In the genomic region with DNA sequence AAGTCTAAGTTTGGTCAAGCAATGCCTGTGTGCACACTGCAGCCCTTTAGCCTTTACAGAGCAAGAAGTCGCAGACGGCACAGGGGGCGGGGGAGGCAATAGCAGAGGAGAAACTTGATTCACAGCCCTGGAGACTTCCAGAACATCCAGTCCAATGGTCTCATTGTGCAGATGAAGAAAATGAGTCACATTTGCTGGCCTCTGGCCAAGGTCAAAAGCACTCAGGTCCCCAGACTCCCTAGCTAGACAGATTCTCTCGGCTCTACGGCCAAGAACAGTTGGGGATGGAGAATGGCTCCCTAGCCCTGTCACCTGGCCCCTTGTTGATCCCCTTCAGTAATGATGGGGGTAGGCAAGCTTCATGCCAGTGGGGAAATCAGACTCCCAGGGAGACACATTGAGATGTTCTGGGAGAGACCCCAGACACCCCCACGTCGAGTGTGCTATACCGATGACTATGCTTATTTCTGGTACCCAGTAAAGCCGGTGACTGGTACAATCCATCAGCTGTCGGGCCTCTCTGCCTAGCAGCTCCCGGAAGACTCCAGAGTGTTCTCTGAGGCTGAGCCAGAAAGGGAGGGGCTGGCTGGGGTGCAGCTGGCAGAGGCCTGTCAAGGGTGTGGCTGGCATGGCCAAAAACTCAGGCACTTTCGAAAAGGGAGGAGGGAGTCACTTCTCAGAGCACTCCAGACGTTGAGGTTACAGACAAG, we compare ENCODE assay signal across 8 mouse cellular contexts. TPM values are rescaled to one million over a fixed set of nuclear protein-coding genes. Genes with fewer than 3 reads are reported as not detected.
DNase-seq lines count a peak whose midpoint lies in the region; ATAC-seq and TF ChIP-seq lines count a peak whose summit lies in the region.

No protein-coding gene starts in this region.

- WGBS in hindbrain, embryonic 14.5 days = 40% methylated on average over 13 of the region's 13 CpGs
- 49% methylated on average over 13 of the region's 13 CpGs for WGBS in hindbrain, embryonic 12.5 days
- WGBS in lung, embryonic 14.5 days = 30% methylated on average over 13 of the region's 13 CpGs

- H3K4me1 ChIP-seq in hindbrain, embryonic 14.5 days (replicated peaks; ENCODE audit: control insufficient read depth, insufficient read depth, low read length) = peaks cover 16% of the 10 kb centered on the region
- peaks cover 14% of the 10 kb centered on the region for H3K4me1 ChIP-seq in hindbrain, embryonic 12.5 days
- peaks cover 5% of the 10 kb centered on the region for H3K4me1 ChIP-seq in embryonic fibroblast, embryonic 13.5 days (ENCODE audit: control insufficient read depth, insufficient read depth, low read length)
- peaks cover 14% of the 10 kb centered on the region for H3K4me1 ChIP-seq in lung, embryonic 14.5 days (ENCODE audit: insufficient read depth)

- intact Hi-C loops in heart, postnatal 14 days (cut with DNase I) = loop anchor here (5.0 kb wide), 1 partner anchor 183 kb away; no protein-coding TSS in a partner anchor

- TF ChIP-seq POLR2A in embryonic fibroblast, embryonic 13.5 days (IDR thresholded peaks at IDR 0.05; ENCODE audit: low read depth, low read length) = no peak

- no peak overlapping the region for H3K9ac ChIP-seq in hindbrain, embryonic 14.5 days
- no peak overlapping the region for H3K9ac ChIP-seq in hindbrain, embryonic 12.5 days
- H3K9ac ChIP-seq in lung, embryonic 14.5 days = no peak overlapping the region

- H3K9me3 ChIP-seq in hindbrain, embryonic 14.5 days (ENCODE audit: control insufficient read depth, low read length) = no peaks in the 10 kb centered on the region
- H3K9me3 ChIP-seq in hindbrain, embryonic 12.5 days (replicated peaks) = no peaks in the 10 kb centered on the region
- H3K9me3 ChIP-seq in lung, embryonic 14.5 days (ENCODE audit: low read depth, low read length) = no peaks in the 10 kb centered on the region

- DNase-seq in hindbrain, embryonic 14.5 days (ENCODE audit: low spot score) = no peak
- DNase-seq in MN1 (ENCODE audit: low spot score) = peak; percentile 96
- DNase-seq in heart, postnatal 14 days = peak; percentile 86 to 91
- DNase-seq in lung, embryonic 14.5 days = peak; percentile 77
- DNase-seq in telencephalon, adult 2 months (ENCODE audit: low read depth, low spot score) = peak; percentile 18
- no peak for DNase-seq in embryo, embryonic 9.5 days (ENCODE audit: extremely low spot score)

- peak; percentile 53; the same call in 1 of the 2 replicates for ATAC-seq in hindbrain, embryonic 14.5 days (ENCODE audit: low FRiP score)
- ATAC-seq in hindbrain, embryonic 12.5 days (ENCODE audit: low FRiP score) = no peak; the same call in 1 of the 2 replicates
- peak; percentile 38 for ATAC-seq in lung, embryonic 14.5 days (ENCODE audit: insufficient read depth)

- no peak overlapping the region for H3K4me2 ChIP-seq in hindbrain, embryonic 14.5 days (replicated peaks)
- H3K4me2 ChIP-seq in hindbrain, embryonic 12.5 days (replicated peaks) = no peak overlapping the region
- peak overlapping the region; percentile 15; the same call in 1 of the 2 replicates for H3K4me2 ChIP-seq in lung, embryonic 14.5 days

- H3K27me3 ChIP-seq in hindbrain, embryonic 14.5 days (ENCODE audit: control insufficient read depth, insufficient read depth, low read length) = no peaks in the 10 kb centered on the region
- H3K27me3 ChIP-seq in hindbrain, embryonic 12.5 days = no peaks in the 10 kb centered on the region
- H3K27me3 ChIP-seq in lung, embryonic 14.5 days (ENCODE audit: insufficient read depth, low read length) = no peaks in the 10 kb centered on the region

- H3K27ac ChIP-seq in hindbrain, embryonic 14.5 days = no peak overlapping the region
- no peak overlapping the region for H3K27ac ChIP-seq in hindbrain, embryonic 12.5 days
- H3K27ac ChIP-seq in embryonic fibroblast, embryonic 13.5 days (ENCODE audit: insufficient read depth, low read length) = peak overlapping the region; percentile 66
- peak overlapping the region; percentile 5; the same call in 1 of the 2 replicates for H3K27ac ChIP-seq in lung, embryonic 14.5 days (ENCODE audit: low read depth)

- no peak for TF ChIP-seq CTCF in embryonic fibroblast, embryonic 13.5 days (IDR thresholded peaks at IDR 0.05; ENCODE audit: borderline replicate concordance, insufficient read depth, low read length)
- TF ChIP-seq CTCF in lung, embryonic 14.5 days (IDR thresholded peaks at IDR 0.05; ENCODE audit: low read depth) = no peak

- H3K36me3 ChIP-seq in hindbrain, embryonic 14.5 days (replicated peaks; ENCODE audit: control insufficient read depth, insufficient read depth) = no peaks in the 10 kb centered on the region
- H3K36me3 ChIP-seq in hindbrain, embryonic 12.5 days = no peaks in the 10 kb centered on the region
- H3K36me3 ChIP-seq in lung, embryonic 14.5 days (ENCODE audit: insufficient read depth) = no peaks in the 10 kb centered on the region

- H3K4me3 ChIP-seq in hindbrain, embryonic 14.5 days (replicated peaks; ENCODE audit: low read length) = no peak overlapping the region
- H3K4me3 ChIP-seq in hindbrain, embryonic 12.5 days = no peak overlapping the region
- no peak overlapping the region for H3K4me3 ChIP-seq in embryonic fibroblast, embryonic 13.5 days (ENCODE audit: insufficient read depth, low read length)
- no peak overlapping the region for H3K4me3 ChIP-seq in lung, embryonic 14.5 days (ENCODE audit: low read depth, low read length)

RNA-seq across cellular contexts. Expression of gene Hspb1, which starts 8.1 kb away (rescaled TPM):
- 10.3 and 10.6 TPM in 2 replicates for polyA plus RNA-seq in hindbrain, embryonic 14.5 days (2014; fragmentation: Nextera tagmentation; extraction: Ambion mirVana)
- 23.9 and 34.1 TPM in 2 replicates for polyA plus RNA-seq in hindbrain, embryonic 12.5 days (2016; fragmentation: Nextera tagmentation; extraction: Ambion mirVana)
- polyA plus RNA-seq in embryonic fibroblast, embryonic 13.5 days (2011; ENCODE audit: insufficient read length, low read depth, missing spikeins) = 124 and 337 TPM in 2 replicates
- 100 to 1,000 TPM; 271 to 306 TPM for total RNA-seq in heart, postnatal 14 days (2021)
- 62.8 and 68.1 TPM in 2 replicates for polyA plus RNA-seq in lung, embryonic 14.5 days (2014; fragmentation: Nextera tagmentation; extraction: Ambion mirVana)

RNA-seq across cellular contexts. Expression of gene Ywhag, which starts 54.8 kb away (rescaled TPM):
- 429 and 481 TPM in 2 replicates for polyA plus RNA-seq in hindbrain, embryonic 14.5 days (2014; fragmentation: Nextera tagmentation; extraction: Ambion mirVana)
- 469 and 505 TPM in 2 replicates for polyA plus RNA-seq in hindbrain, embryonic 12.5 days (2016; fragmentation: Nextera tagmentation; extraction: Ambion mirVana)
- polyA plus RNA-seq in embryonic fibroblast, embryonic 13.5 days (2011; ENCODE audit: insufficient read length, low read depth, missing spikeins) = 255 and 333 TPM in 2 replicates
- total RNA-seq in heart, postnatal 14 days (2021) = 100 to 1,000 TPM; 284 to 301 TPM
- 74.7 and 79.0 TPM in 2 replicates for polyA plus RNA-seq in lung, embryonic 14.5 days (2014; fragmentation: Nextera tagmentation; extraction: Ambion mirVana)

Comparison
In these comparisons a context has a peak if more than half of its experiments do, and no peak if none do; other contexts are left out.
1. DNase-seq: peak in MN1 (single experiment), heart, postnatal 14 days (2 of 2), lung, embryonic 14.5 days (single experiment) and telencephalon, adult 2 months (single experiment); none in hindbrain, embryonic 14.5 days (single experiment) and embryo, embryonic 9.5 days (single experiment).
2. H3K27ac ChIP-seq: peak in embryonic fibroblast, embryonic 13.5 days (single experiment) and lung, embryonic 14.5 days (single experiment); none in hindbrain, embryonic 14.5 days (single experiment) and hindbrain, embryonic 12.5 days (single experiment).